Mouse (Mus musculus) bone marrow, adult 2 months (tissue): Measurements from ENCODE around the gene Klhdc8a. TPM values are rescaled to one million over a fixed set of nuclear protein-coding genes. Genes with fewer than 3 reads are reported as not detected.

Source experiments
- H3K27ac ChIP-seq: fragments of 200-500 bp; 2 replicates; pipeline ENCODE4 v1.5.1; 2012; ENCODE audit warnings: low read depth, mild to moderate bottlenecking, control low read depth, inconsistent platforms, low read length; ENCODE audit not compliant: control insufficient read depth, poor library complexity, insufficient read depth
- H3K4me1 ChIP-seq: fragments of 200-500 bp; 2 replicates; pipeline ENCODE4 v1.6.1; 2011; ENCODE audit warnings: low read length; ENCODE audit not compliant: control insufficient read depth, insufficient read depth
- H3K4me3 ChIP-seq: fragments of 200-500 bp; replicated peaks from 2 replicates; pipeline ENCODE3; 2011; ENCODE audit warnings: mild to moderate bottlenecking, low read depth, low read length, control low read depth; ENCODE audit not compliant: control insufficient read depth
- CTCF ChIP-seq: fragments of 200-500 bp; IDR thresholded peaks from 2 replicates; pipeline ENCODE4 v1.5.1; 2011; ENCODE audit warnings: low read length, control low read depth; ENCODE audit not compliant: control insufficient read depth, insufficient read depth
- POLR2A ChIP-seq: fragments of 200-500 bp; IDR thresholded peaks from 2 replicates; pipeline ENCODE4 v1.6.1; 2011; ENCODE audit warnings: low read depth, mild to moderate bottlenecking, control low read depth, low read length, borderline replicate concordance; ENCODE audit not compliant: control insufficient read depth
- WGBS: fragments of 180-500 bp; shearing (Covaris S2); methylation state at CpG from one replicate; pipeline ENCODE4 v1.1.7; 2018; 5-methylcytosine and 5-hydroxymethylcytosine counted together
- polyA plus RNA-seq: library from polyadenylated mRNA; stranded (reverse); fragments of >200 nt; gene quantifications from 2 replicates; pipeline ENCODE4 v1.2.4, GENCODE M21; 2011; ENCODE audit warnings: low replicate concordance; ENCODE audit not compliant: missing spikeins, insufficient read depth, insufficient read length

The Klhdc8a gene
- polyA plus RNA-seq, 1 experiment: not detected

DNA sequence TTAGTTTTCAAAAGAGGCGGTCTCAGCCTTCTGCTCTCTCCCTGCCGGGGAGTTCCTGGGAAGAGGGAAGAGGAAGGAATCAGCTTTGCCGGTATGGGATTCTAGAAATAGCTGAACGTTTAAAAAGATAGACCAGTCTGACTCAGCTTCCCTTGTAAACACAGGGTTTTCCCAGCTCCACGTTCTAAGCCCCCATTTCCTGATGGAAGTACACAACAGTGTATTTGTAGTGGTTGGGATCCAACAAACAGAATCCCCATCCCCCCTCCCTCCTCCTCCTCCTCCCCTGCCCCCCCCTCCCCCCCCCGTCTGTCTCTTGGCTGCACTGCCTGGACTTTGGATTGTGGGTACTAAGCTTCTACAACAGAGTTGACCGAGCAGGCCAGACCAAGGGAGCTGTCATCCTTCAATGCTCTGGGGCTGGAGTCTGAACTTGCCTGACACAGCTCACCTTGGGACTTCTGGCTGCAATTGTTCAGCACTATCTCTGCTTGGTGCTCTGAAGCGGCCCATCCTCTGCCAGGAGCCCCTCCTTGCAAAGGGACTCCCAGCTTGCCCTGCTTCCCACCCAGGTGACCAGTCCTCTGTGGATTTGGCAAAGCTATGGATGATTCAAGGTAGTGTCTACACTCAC is 39.7 kb downstream of the Klhdc8a start:
- Histone ChIP-seq H3K4me3 (no peak overlapping the region), H3K4me1 (peaks cover 11% of the 10 kb centered on the region), H3K27ac (no peak overlapping the region)
- TF ChIP-seq CTCF (no peak), POLR2A (no peak)
- WGBS: 64% methylated on average over 8 of the region's 8 CpGs

DNA sequence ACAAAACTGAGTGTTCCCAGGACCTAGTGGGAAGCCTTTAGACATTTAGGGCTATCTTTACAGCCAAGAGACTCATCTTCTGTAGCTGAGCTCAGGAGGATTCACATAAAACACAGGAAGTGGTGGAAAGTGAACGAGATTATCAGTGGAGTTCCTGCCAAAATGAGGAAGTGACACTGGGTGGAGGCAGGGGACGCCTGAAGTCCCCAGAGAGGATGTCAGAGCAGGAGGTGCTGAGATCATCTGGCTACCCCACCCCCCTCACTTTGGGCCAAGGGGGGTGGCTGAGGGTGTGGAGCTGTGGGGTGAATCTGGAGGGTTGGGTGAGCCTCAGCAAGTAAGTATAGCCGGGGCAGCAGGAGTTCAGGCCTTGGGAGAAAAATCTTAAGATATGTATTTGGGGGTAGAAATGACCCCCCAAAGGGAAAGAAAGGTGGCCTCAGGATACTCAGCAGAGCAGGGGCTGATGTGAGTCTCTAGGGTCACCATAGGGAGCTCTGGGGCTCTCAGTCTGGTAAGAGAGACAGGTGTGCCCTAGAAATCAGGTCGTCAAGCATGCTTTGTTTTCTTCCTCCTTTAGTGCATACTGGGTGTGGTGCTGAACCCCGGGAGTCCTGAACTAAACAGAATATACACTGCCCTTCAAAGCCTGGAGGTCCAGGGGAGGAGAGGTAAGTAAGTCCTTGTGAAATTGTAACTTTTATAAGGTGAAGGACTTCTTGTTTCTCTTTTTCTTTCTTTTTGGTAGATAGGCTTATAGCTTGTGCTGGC is 43.5 kb downstream of the Klhdc8a start:
- Histone ChIP-seq H3K4me3 (peak overlapping the region; percentile 2), H3K4me1 (peaks cover 10% of the 10 kb centered on the region), H3K27ac (peak overlapping the region; percentile 46)
- TF ChIP-seq CTCF (no peak), POLR2A (no peak)
- under 1% methylated on average over 5 of the region's 5 CpGs for WGBS

DNA sequence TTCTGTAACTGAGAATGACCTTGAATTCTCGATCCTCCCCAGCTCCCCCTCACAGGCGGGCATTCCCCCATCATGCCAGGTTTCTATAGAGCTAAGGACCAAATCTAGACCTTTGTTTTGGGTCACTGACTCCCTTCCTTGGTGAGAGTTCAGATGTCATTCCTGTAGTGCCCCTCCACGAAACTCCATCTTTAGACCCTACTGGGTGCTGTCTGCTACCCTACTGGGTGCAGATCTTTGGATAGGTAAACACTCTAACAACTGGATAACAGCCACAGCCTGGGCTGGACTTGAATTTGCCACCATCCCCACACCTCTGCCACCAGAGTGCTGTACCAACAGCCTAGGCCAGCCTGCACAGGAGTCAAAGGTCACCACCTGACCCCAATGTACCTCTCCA is 44.1 kb downstream of the Klhdc8a start:
- Histone ChIP-seq H3K4me1 (peaks cover 8% of the 10 kb centered on the region), H3K4me3 (peak overlapping the region; percentile 39), H3K27ac (peak overlapping the region; percentile 46)
- TF ChIP-seq POLR2A (no peak), CTCF (no peak)
- WGBS: 53% methylated on average over 3 of the region's 3 CpGs

DNA sequence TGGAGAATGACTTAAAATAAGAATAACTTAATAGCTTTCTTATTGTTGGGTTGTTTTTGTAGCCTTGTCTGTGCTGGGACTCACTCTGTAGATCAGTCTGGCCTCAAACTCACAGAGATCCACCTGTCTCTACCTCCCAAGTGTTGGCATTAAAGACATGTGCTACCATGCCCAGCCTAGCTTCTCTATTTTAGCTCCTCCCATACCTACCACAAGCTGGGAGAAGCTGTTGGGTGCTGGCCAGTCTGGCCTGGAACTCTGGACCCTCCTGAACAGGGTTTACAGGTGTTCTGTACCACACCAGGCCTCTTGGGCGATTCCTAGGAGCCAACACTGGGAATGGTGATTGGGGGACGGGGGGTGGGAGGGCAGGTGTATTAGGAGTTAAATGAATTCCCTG is 44.8 kb downstream of the Klhdc8a start:
- Histone ChIP-seq H3K27ac (peak overlapping the region; percentile 16; the same call in 1 of the 2 replicates), H3K4me1 (peaks cover 8% of the 10 kb centered on the region), H3K4me3 (no peak overlapping the region)
- TF ChIP-seq CTCF (no peak), POLR2A (no peak)
- 81% methylated on average over 2 of the region's 2 CpGs for WGBS

DNA sequence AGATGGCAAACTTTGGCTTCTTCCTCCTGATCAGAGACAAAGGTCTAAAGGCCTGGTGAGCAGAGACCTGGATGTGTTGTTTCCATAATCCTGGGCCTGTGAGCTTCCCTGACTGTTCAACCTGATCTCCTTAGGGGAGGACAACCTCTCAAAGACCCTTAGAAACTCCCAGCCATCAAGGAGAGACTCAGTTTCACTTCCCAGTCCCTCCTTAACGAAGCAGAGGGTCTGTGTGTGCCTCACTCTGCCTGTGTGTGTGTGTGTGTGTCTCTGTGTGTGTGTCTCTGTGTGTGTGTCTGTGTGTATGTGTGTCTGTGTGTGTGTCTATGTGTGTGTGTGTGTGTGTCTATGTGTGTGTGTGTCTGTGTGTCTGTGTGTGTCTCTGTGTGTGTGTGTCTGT is 45.2 kb downstream of the Klhdc8a start:
- Histone ChIP-seq H3K4me3 (peak overlapping the region; percentile 40), H3K4me1 (peaks cover 8% of the 10 kb centered on the region), H3K27ac (peak overlapping the region; percentile 16; the same call in 1 of the 2 replicates)
- TF ChIP-seq POLR2A (no peak), CTCF (no peak)
- 60% methylated on average over 1 of the region's 1 CpGs for whole genome bisulfite sequencing

DNA sequence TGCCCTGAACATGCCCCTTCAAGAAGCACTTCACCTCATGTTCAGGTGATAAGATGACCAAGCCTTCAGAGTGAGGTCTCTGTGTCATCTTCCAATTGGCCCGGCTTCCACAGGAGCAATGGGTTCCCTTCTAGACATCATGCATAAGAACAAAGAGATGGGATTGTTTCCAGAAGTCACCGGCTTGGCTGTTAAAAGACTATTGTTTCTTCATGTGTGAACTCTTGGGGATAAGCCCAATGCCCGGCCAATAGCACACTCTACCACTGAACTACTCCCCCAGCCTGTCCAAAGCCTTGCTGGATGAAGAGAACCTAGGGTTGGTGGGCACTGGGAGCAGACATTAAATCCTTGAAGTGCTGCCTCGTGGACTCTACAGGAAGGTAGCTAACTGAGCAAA is 47.1 kb downstream of the Klhdc8a start:
- TF ChIP-seq CTCF (no peak), POLR2A (no peak)
- peaks cover 8% of the 10 kb centered on the region for H3K4me1 ChIP-seq
- no peak overlapping the region for H3K27ac ChIP-seq

DNA sequence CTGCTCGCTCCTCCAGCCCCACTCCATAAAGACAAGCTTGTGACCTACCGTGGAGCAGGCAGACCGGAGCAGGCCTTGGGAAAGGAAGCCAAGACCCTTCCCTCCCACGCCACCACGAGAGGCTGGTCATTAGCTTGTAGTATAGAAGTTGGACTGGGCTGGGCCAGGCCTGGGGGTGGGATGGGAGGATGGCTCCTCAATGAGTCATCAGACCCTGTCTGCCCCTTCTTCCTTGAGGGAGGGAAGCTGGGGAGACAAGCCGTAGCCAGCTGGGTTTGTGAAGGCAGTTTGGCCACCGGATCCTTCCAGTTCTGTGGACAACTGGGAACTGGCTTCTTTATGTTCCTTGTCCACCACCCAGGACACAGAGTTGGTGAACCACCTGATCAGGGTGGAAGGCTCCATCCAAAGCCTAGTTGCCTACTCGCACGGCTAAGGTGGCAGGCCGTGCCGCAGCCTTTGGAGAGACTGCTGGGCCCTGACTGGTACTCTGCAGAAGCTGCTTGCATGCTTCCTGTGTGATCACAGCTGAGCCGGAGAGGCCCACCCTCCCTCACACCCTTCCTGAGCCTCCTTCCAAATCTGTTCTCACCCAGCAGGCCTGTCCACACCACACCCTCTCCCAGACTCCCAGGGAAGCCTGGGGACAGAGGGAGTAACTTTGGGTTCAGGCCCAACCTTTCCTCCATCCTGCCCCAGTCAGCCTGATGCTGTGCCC is 47.9 kb downstream of the Klhdc8a start:
- Histone ChIP-seq H3K4me1 (peaks cover 7% of the 10 kb centered on the region), H3K27ac (no peak overlapping the region), H3K4me3 (no peak overlapping the region)
- 76% methylated on average over 12 of the region's 12 CpGs for WGBS
- TF ChIP-seq POLR2A (no peak), CTCF (no peak)

More for the DNA sequence above, 47.1 kb downstream of the Klhdc8a start:
- 84% methylated on average over 4 of the region's 4 CpGs for WGBS
- no peak overlapping the region for H3K4me3 ChIP-seq

DNA sequence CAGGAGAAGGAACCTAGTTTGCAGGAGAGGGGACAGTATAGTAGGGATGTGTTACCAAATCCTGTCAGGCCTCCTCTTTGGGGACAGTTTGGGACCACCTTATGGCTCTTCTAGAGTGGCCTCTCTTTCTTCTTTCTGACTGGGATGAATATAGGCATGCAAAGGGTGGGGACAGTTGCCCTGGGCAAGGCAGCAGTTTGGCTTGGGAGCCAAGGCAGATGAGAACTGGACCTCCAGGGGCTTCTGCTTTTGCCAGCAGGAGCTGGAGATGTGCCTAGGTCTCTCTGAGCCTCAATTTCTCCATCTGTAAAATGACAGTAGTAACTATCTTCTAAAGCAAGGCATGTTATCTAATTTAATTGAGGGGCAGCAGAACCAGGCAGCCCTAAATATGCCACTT is 48.5 kb downstream of the Klhdc8a start:
- no peak overlapping the region for H3K27ac ChIP-seq

More for the DNA sequence above, 48.5 kb downstream of the Klhdc8a start:
- no peak overlapping the region for H3K4me3 ChIP-seq
- TF ChIP-seq POLR2A (no peak), CTCF (no peak)
- H3K4me1 ChIP-seq: peaks cover 5% of the 10 kb centered on the region; the same call in 1 of the 2 replicates
